Mouse (Mus musculus) forelimb bud, embryonic 11.5 days (tissue): ENCODE measurements at regions not wholly inside any gene's neighbourhood (a gene's known extent, or its start where the extent isn't known, plus 50 kb on each side); places are given as distances from the start of the nearest gene placed in this dataset.

Experiments used
- DNase-seq: peaks from one replicate; pipeline ENCODE4 v3.0.0-alpha.2; 2012; ENCODE audit warnings: low read depth, low spot score

DNA sequence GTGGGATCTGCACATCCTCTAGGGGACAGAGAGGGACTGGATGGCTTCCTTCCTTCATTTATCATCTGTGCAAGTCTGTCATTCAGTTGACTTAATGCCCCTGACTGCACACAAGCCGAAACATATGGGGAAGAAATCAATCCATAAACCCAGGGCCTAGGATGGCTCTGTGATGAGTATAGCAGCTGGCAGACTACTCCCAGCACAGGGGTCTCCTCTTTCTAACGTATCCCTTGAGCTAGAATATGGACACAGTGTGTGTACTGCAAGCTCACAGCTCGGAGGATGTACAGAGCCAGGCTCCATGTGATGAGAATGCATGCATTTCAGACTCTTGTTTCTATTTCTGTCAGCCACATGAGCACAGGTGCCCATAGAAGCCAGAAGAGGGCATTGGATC lies 180.3 kb downstream of the Parn start:
- no peak for DNase-seq

DNA sequence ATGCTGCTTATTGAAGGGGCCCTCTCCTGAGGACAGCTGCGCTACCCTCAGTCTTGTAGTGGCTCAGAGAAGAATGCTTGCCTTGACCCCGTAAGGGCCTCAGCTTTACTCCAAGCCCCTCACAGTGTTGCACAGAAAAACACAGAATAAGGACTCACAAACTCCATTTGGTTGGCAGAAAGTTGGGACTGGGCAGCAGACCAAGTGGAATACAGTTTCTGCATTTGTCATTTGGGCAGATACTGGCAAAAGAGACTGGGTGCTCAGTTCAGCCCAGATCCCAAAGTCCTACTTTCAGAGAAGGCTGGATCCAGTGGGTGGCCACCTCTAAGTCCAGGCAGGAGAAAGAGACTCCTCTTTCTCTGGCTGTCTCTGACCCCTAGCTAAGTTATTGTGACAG lies 181.4 kb downstream of the Parn start:
- DNase-seq: no peak

DNA sequence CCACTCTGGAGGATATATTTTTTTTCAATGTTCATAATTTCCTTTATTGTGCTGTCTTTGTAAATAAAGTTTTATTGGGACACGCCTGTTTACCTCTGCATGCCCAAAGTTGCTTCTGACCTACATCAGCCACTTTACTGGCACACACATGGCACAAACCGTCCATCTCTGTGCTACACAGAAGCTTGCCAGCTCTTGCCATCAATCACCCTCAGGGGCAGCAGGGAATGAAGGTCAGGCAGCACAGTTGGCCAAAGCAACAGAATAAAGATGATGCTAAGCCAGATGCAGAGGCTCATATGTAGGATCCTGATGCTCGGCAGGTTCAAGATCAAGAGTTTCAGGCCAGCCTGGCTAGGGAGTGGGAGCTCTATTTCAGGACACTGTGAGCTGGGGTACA lies 187.7 kb downstream of the Parn start:
- DNase-seq: no peak

DNA sequence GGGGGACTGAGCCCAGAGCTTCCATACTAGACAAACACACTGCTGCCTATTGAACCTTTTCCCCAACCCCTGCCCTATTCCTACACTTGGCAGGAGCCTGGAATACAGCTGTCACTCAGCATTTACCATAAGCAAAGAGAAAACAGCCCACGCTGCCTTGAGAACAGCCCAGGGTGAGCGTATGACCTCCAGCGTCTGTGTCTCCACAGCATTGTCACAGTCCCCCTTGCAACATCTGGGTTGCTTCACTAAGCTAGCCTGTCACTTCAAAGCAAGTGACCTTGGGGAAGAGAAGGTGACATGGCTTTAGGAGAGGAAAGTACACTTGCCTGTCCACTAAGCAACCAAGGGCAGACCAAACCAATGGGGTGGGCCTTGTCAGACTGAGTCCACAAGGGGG lies 191.3 kb downstream of the Parn start:
- DNase-seq: no peak

DNA sequence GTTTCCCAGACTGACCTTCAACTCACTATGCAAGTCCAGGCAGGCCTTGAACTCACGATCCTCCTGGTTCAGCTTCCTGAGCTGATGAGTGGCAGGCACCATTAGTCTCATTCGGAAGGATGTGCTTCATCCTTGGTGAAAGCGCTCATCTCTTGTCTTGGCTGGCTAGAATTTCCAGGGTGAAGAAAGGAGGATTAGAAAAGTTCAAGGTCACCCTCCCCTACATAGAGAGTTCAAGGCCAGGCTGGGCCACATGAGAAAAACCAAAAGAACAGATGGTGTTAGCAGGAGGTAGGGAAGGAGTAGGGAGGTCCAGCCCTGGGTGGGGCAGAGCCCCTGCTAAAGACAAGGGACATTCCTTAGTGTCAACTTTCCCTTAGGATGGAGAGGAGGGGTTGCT lies 193.0 kb downstream of the Parn start:
- no peak for DNase-seq

DNA sequence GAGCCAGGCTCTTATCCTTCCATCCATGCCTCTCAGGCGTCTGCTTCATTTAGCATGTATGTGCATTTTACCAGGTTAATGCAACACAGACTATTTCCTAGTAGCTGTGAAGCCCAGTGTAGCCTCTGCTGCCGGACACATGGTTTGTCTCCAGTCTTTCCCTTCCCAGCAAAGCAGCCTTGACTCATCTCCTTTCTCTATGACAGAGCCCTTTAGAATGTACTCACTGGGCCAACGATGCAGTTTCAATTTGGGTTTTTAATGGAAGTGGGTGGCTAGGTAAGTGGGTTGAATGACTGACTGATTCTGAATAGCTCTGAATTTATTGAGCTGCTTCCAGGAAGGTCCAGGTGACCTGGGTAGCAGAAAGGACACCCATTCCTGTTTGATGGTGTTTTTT lies 193.7 kb downstream of the Parn start:
- no peak for DNase-seq

DNA sequence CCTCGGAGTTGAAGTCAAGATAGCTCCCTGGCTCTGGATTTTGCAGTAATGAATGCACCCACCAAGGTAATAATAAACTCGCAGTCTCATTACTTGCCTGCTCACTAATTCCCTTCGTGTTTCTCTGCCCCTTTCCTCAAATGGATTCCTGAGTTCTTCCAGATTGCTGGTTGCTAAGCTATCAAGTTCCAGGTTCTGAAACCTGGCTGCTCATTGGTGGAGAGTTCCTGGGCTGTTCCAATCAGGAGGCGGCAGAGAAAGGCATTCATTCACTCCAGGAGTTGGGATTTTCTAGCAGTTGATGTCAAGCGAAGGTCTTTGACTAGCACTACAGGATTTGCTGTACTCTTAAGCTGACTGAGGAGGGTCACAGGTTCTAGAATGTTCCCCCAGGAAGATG lies 200.8 kb downstream of the Parn start:
- DNase-seq: peak; percentile 52
